Mouse (Mus musculus) lung, adult 2 months (tissue): ENCODE results near the gene Timm29.

Experiments
- CTCF ChIP-seq: fragments of 200-500 bp; IDR thresholded peaks from 2 replicates; pipeline ENCODE4 v1.5.1; 2011; ENCODE audit warnings: mild to moderate bottlenecking, low read length, control low read depth; ENCODE audit not compliant: insufficient read depth
- POLR2A ChIP-seq: fragments of 200-500 bp; IDR thresholded peaks from 2 replicates; pipeline ENCODE4 v1.6.1; 2011; ENCODE audit warnings: low read depth, mild to moderate bottlenecking, control low read depth, low read length, borderline replicate concordance; ENCODE audit errors: extremely low read depth

DNA sequence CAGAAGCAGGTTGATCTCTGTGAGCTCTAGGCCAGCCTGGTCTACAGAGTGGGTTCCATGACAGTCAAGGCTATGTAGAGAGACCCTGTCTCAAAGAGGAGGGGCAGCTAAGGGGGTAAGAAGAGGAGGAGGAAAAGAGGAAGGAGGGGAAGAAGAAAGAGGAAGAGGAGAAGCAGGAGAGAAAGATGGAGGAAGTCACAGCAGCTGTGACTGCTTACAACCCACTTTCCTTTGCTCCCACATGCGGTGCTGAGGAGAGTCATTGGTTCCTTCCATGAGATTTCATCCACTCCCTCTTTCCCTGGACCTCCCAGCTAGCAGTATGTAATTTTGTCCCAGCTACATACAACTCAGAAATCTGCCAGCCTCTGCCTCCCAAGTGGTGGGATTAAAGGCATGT is 14.1 kb downstream of the Timm29 start:
- no peak for TF ChIP-seq POLR2A
- no peak for TF ChIP-seq CTCF
